Mouse (Mus musculus) stomach, postnatal 0 days (tissue): ENCODE measurements at regions not wholly inside any gene's neighbourhood (a gene's known extent, or its start where the extent isn't known, plus 50 kb on each side); places are given as distances from the start of the nearest gene placed in this dataset.

Experiments
- ATAC-seq: fragments of 200-750 bp; cut with Nextera tagmentation; 2 replicates; pipeline ENCODE4 v1.8.0; 2017; ENCODE audit not compliant: low FRiP score, low TSS enrichment
- DNase-seq: peaks from one replicate; pipeline ENCODE4 v3.0.0-alpha.2; 2016; ENCODE audit warnings: low spot score
- H3K27ac ChIP-seq: fragments of 300-500 bp; sonication (generic); replicated peaks from 2 replicates; pipeline ENCODE4 v1.5.1; 2014; ENCODE audit warnings: mild to moderate bottlenecking, control low read depth
- H3K27me3 ChIP-seq: fragments of 300-500 bp; sonication (generic); 2 replicates; pipeline ENCODE4 v1.6.1; 2014; ENCODE audit warnings: low read length; ENCODE audit not compliant: control insufficient read depth, insufficient read depth
- H3K36me3 ChIP-seq: fragments of 300-500 bp; sonication (generic); 2 replicates; pipeline ENCODE4 v1.6.1; 2014; ENCODE audit warnings: low read length, mixed read lengths; ENCODE audit not compliant: control insufficient read depth, insufficient read depth
- H3K4me1 ChIP-seq: fragments of 300-500 bp; sonication (generic); replicated peaks from 2 replicates; pipeline ENCODE4 v1.6.1; 2014; ENCODE audit warnings: antibody characterized with exemption; ENCODE audit not compliant: control insufficient read depth, insufficient read depth
- H3K4me2 ChIP-seq: fragments of 300-500 bp; sonication (generic); replicated peaks from 2 replicates; pipeline ENCODE4 v1.6.1; 2014; ENCODE audit warnings: low read depth, mild to moderate bottlenecking, control low read depth, moderate library complexity
- H3K4me3 ChIP-seq: fragments of 300-500 bp; sonication (generic); 2 replicates; pipeline ENCODE4 v1.5.1; 2014; ENCODE audit warnings: low read depth, low read length, control low read depth
- H3K9ac ChIP-seq: fragments of 300-500 bp; sonication (generic); 2 replicates; pipeline ENCODE4 v1.6.1; 2014; ENCODE audit warnings: mild to moderate bottlenecking, low read length, control low read depth, mixed read lengths
- H3K9me3 ChIP-seq: fragments of 300-500 bp; sonication (generic); 2 replicates; pipeline ENCODE4 v1.6.1; 2016; ENCODE audit warnings: low read length; ENCODE audit not compliant: control insufficient read depth
- CTCF ChIP-seq: IDR thresholded peaks from 2 replicates; pipeline ENCODE4 v1.5.1; 2016; ENCODE audit warnings: antibody characterized with exemption, low read depth, mild to moderate bottlenecking, moderate library complexity
- EP300 ChIP-seq: optimal IDR thresholded peaks from 2 replicates; pipeline ENCODE3; 2016; ENCODE audit warnings: antibody characterized with exemption
- WGBS: fragments of 180-500 bp; shearing (Covaris S2); extraction: QIAGEN DNeasy Blood & Tissue Kit; methylation state at CpG from one replicate; pipeline ENCODE4 v1.1.7; 2014; 5-methylcytosine and 5-hydroxymethylcytosine counted together

GRCm38 (mm10) chr1:35000801-35001200 is 151.0 kb downstream of the Plekhb2 start:
- DNase-seq: no peak
- no peaks in the 10 kb centered on the region for H3K9me3 ChIP-seq
- no peak overlapping the region for H3K4me2 ChIP-seq
- WGBS: 88% methylated on average over 1 of the region's 1 CpGs
- H3K27me3 ChIP-seq: no peaks in the 10 kb centered on the region
- no peak overlapping the region for H3K9ac ChIP-seq
- H3K4me3 ChIP-seq: no peak overlapping the region
- H3K36me3 ChIP-seq: no peaks in the 10 kb centered on the region
- no peaks in the 10 kb centered on the region for H3K4me1 ChIP-seq
- ATAC-seq: no peak
- no peak for TF ChIP-seq EP300
- no peak for TF ChIP-seq CTCF
- H3K27ac ChIP-seq: no peak overlapping the region

- peak; percentile 48 for DNase-seq
- no peak overlapping the region for H3K9ac ChIP-seq
- WGBS: 64% methylated on average over 4 of the region's 4 CpGs
- H3K9me3 ChIP-seq: no peaks in the 10 kb centered on the region
- H3K27ac ChIP-seq: no peak overlapping the region
- H3K36me3 ChIP-seq: no peaks in the 10 kb centered on the region
- no peak overlapping the region for H3K4me2 ChIP-seq
- TF ChIP-seq CTCF: no peak
- no peak for TF ChIP-seq EP300
- ATAC-seq: no peak
- H3K4me3 ChIP-seq: no peak overlapping the region
- H3K4me1 ChIP-seq: no peaks in the 10 kb centered on the region
- H3K27me3 ChIP-seq: no peaks in the 10 kb centered on the region
Observed at GRCm38 (mm10) chr1:35017471-35017870, 167.7 kb downstream of the Plekhb2 start.

GRCm38 (mm10) chr1:35032619-35033018 is 182.8 kb downstream of the Plekhb2 start:
- Histone ChIP-seq H3K9me3 (no peaks in the 10 kb centered on the region), H3K4me2 (no peak overlapping the region), H3K36me3 (no peaks in the 10 kb centered on the region), H3K27me3 (no peaks in the 10 kb centered on the region), H3K27ac (no peak overlapping the region), H3K4me3 (no peak overlapping the region), H3K9ac (no peak overlapping the region), H3K4me1 (no peaks in the 10 kb centered on the region)
- no peak for ATAC-seq
- DNase-seq: no peak
- TF ChIP-seq EP300 (no peak), CTCF (peak; percentile 64)
- 38% methylated on average over 4 of the region's 4 CpGs for WGBS

- H3K9me3 ChIP-seq: no peaks in the 10 kb centered on the region
- WGBS: 83% methylated on average over 1 of the region's 1 CpGs
Observed at GRCm38 (mm10) chr1:35072811-35073210, 223.0 kb downstream of the Plekhb2 start.

GRCm38 (mm10) chr1:35094873-35095272 is 245.1 kb downstream of the Plekhb2 start:
- no peak overlapping the region for H3K9ac ChIP-seq
- no peaks in the 10 kb centered on the region for H3K27me3 ChIP-seq
- TF ChIP-seq EP300 (no peak), CTCF (no peak)
- no peaks in the 10 kb centered on the region for H3K36me3 ChIP-seq
- H3K9me3 ChIP-seq: no peaks in the 10 kb centered on the region
- 56% methylated on average over 1 of the region's 1 CpGs for WGBS
- no peak overlapping the region for H3K27ac ChIP-seq
- no peaks in the 10 kb centered on the region for H3K4me1 ChIP-seq
- no peak overlapping the region for H3K4me3 ChIP-seq
- no peak overlapping the region for H3K4me2 ChIP-seq
- ATAC-seq: no peak
- no peak for DNase-seq

More at GRCm38 (mm10) chr1:35072811-35073210, 223.0 kb downstream of the Plekhb2 start:
- no peak for DNase-seq
- no peak overlapping the region for H3K4me2 ChIP-seq
- H3K27ac ChIP-seq: no peak overlapping the region
- no peak overlapping the region for H3K9ac ChIP-seq
- H3K27me3 ChIP-seq: no peaks in the 10 kb centered on the region
- no peak for ATAC-seq
- no peaks in the 10 kb centered on the region for H3K4me1 ChIP-seq
- H3K4me3 ChIP-seq: no peak overlapping the region
- TF ChIP-seq CTCF (peak; percentile 11; the same call in 1 of the 2 replicates), EP300 (no peak)
- H3K36me3 ChIP-seq: no peaks in the 10 kb centered on the region

- no peaks in the 10 kb centered on the region for H3K4me1 ChIP-seq
- ATAC-seq (no peak), DNase-seq (no peak)
- H3K9ac ChIP-seq: no peak overlapping the region
- no peak overlapping the region for H3K27ac ChIP-seq
- 36% methylated on average over 2 of the region's 2 CpGs for WGBS
- no peak overlapping the region for H3K4me2 ChIP-seq
- H3K27me3 ChIP-seq: no peaks in the 10 kb centered on the region
- H3K9me3 ChIP-seq: no peaks in the 10 kb centered on the region
- H3K4me3 ChIP-seq: no peak overlapping the region
- TF ChIP-seq EP300 (no peak), CTCF (no peak)
- no peaks in the 10 kb centered on the region for H3K36me3 ChIP-seq
Observed at GRCm38 (mm10) chr1:35095785-35096184, 246.0 kb downstream of the Plekhb2 start.
